Mouse (Mus musculus) forebrain, embryonic 16.5 days (tissue): ENCODE measurements around the gene Prkacb. TPM values are rescaled to one million over a fixed set of nuclear protein-coding genes. Genes with fewer than 3 reads are reported as not detected.

Source experiments
- ATAC-seq: fragments of 200-750 bp; cut with Nextera tagmentation; 2 replicates; pipeline ENCODE4 v1.8.0; 2017; ENCODE audit warnings: mild to moderate bottlenecking, moderate library complexity
- H3K27ac ChIP-seq: fragments of 300-500 bp; sonication (generic); 2 replicates; pipeline ENCODE4 v1.5.1; 2014; ENCODE audit warnings: low read length, control low read depth
- H3K27me3 ChIP-seq: fragments of 300-500 bp; sonication (generic); replicated peaks from 2 replicates; pipeline ENCODE4 v1.6.1; 2014; ENCODE audit warnings: low read length; ENCODE audit not compliant: control insufficient read depth, insufficient read depth
- H3K36me3 ChIP-seq: fragments of 300-500 bp; sonication (generic); 2 replicates; pipeline ENCODE4 v1.6.1; 2014; ENCODE audit not compliant: control insufficient read depth, insufficient read depth
- H3K4me1 ChIP-seq: fragments of 300-500 bp; sonication (generic); replicated peaks from 2 replicates; pipeline ENCODE4 v1.6.1; 2014; ENCODE audit warnings: low read length; ENCODE audit not compliant: control insufficient read depth, insufficient read depth
- H3K4me2 ChIP-seq: fragments of 300-500 bp; sonication (generic); 2 replicates; pipeline ENCODE4 v1.6.1; 2014; ENCODE audit warnings: mild to moderate bottlenecking, low read length, control low read depth
- H3K4me3 ChIP-seq: fragments of 300-500 bp; sonication (generic); replicated peaks from 2 replicates; pipeline ENCODE4 v1.5.1; 2014; ENCODE audit warnings: mild to moderate bottlenecking, low read length, control low read depth
- H3K9ac ChIP-seq: fragments of 300-500 bp; sonication (generic); replicated peaks from 2 replicates; pipeline ENCODE4 v1.6.1; 2014; ENCODE audit warnings: low read depth, low read length, control low read depth
- H3K9me3 ChIP-seq: fragments of 300-500 bp; sonication (generic); 2 replicates; pipeline ENCODE4 v1.6.1; 2016; ENCODE audit warnings: low read length; ENCODE audit not compliant: control insufficient read depth
- WGBS: fragments of 180-500 bp; shearing (Covaris S2); extraction: QIAGEN DNeasy Blood & Tissue Kit; methylation state at CpG from one replicate; pipeline ENCODE4 v1.1.7; 2014; 5-methylcytosine and 5-hydroxymethylcytosine counted together
- polyA plus RNA-seq: library from polyadenylated mRNA; unstranded; fragments of >200 nt; fragmentation: Nextera tagmentation; extraction: Ambion mirVana; gene quantifications from 2 replicates; pipeline ENCODE4 v1.2.1, GENCODE M21; 2015

Prkacb gene
- polyA plus RNA-seq, 1 experiment from 2014 or later, result 195 TPM

DNA sequence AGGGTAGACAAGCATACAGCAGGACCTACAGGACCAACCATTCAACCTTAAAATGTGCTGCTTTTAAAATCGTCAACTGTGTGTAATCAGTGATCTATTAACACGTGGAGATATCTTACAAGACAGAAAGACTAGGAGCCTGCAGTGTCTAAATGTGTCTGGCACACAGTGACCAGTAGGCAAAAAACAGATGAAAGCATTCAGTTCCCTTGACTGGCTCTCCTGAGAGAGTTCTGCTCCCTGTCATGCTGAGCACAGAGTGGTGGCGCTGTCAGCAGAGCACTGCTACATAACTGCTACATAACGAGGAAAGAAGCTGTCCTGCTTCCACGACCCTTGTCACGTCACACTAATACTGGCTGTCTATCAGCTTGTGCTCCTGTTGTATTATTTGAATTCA, 30.2 kb downstream of the Prkacb start:
- H3K36me3 ChIP-seq, result no peaks in the 10 kb centered on the region
- 24% methylated on average over 6 of the region's 6 CpGs for WGBS
- no peak overlapping the region for H3K4me2 ChIP-seq
- no peak overlapping the region for H3K27ac ChIP-seq
- H3K9me3 ChIP-seq, result no peaks in the 10 kb centered on the region
- no peaks in the 10 kb centered on the region for H3K27me3 ChIP-seq
- ATAC-seq, result peak; percentile 32; the same call in 1 of the 2 replicates
- peaks cover 13% of the 10 kb centered on the region for H3K4me1 ChIP-seq
- no peak overlapping the region for H3K9ac ChIP-seq
- no peak overlapping the region for H3K4me3 ChIP-seq

GRCm38 (mm10) chr3:146781131-146781530, 31.7 kb downstream of the Prkacb start:
- H3K27ac ChIP-seq, result no peak overlapping the region
- H3K4me2 ChIP-seq, result peak overlapping the region; percentile 19; the same call in 1 of the 2 replicates
- H3K36me3 ChIP-seq, result no peaks in the 10 kb centered on the region
- H3K27me3 ChIP-seq, result no peaks in the 10 kb centered on the region
- peaks cover 13% of the 10 kb centered on the region for H3K4me1 ChIP-seq
- H3K9ac ChIP-seq, result 0 out of 2 replicates have a peak overlapping the region, but pooled peaks have one; percentile 13
- no peaks in the 10 kb centered on the region for H3K9me3 ChIP-seq
- no peak overlapping the region for H3K4me3 ChIP-seq
- ATAC-seq, result peak; percentile 51; the same call in 1 of the 2 replicates
- 17% methylated on average over 11 of the region's 11 CpGs for WGBS

DNA sequence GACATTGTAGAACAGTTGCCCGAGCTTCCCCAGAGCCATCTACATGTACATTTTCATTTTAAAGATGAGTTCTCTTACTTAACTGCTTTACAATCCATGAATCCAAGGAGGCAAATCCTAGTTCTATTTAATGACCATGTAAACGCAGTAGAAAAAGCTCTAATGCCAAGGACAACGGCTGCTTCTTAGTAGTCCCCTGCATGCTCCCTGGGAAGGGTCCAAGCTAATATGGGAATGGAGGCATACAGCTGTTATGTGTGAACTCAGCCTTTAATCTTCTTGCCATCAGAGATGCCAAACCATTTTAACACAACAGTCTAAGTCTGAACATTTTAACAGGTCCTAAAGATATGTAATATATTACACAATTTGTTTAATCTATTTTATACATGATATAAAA, 32.5 kb downstream of the Prkacb start:
- peaks cover 13% of the 10 kb centered on the region for H3K4me1 ChIP-seq
- ATAC-seq, result no peak
- WGBS, result 53% methylated on average over 3 of the region's 3 CpGs
- H3K27ac ChIP-seq, result no peak overlapping the region
- H3K4me2 ChIP-seq, result no peak overlapping the region
- no peaks in the 10 kb centered on the region for H3K27me3 ChIP-seq
- no peak overlapping the region for H3K4me3 ChIP-seq
- no peaks in the 10 kb centered on the region for H3K36me3 ChIP-seq
- H3K9ac ChIP-seq, result no peak overlapping the region
- no peaks in the 10 kb centered on the region for H3K9me3 ChIP-seq

DNA sequence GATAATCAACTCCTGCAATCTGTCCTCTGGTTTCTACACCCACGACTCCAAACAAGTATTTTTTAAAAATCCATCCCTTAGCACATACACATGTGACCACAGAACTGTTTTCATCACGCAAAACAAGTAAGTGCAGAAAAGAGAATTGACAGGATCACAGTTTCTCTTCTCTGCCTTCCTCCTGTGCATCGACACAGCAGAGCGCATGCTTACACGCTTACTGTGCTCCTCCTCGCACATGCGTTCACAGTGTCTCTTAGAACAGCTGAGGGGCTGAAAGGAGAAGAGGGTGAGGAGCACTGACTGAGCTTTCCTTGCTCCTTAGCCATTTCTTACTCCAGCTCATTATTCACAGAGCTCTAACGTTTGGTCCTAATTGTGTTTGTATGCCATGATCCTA, 33.9 kb downstream of the Prkacb start:
- Histone ChIP-seq H3K9ac (no peak overlapping the region), H3K27me3 (no peaks in the 10 kb centered on the region), H3K9me3 (no peaks in the 10 kb centered on the region), H3K27ac (no peak overlapping the region), H3K4me1 (peaks cover 9% of the 10 kb centered on the region), H3K4me2 (no peak overlapping the region), H3K4me3 (no peak overlapping the region), H3K36me3 (no peaks in the 10 kb centered on the region)
- no peak for ATAC-seq
- WGBS, result 69% methylated on average over 8 of the region's 8 CpGs

- ATAC-seq, result no peak
- peaks cover 7% of the 10 kb centered on the region for H3K4me1 ChIP-seq
- WGBS, result 79% methylated on average over 2 of the region's 2 CpGs
- no peak overlapping the region for H3K4me2 ChIP-seq
- H3K27ac ChIP-seq, result no peak overlapping the region
- no peaks in the 10 kb centered on the region for H3K9me3 ChIP-seq
- no peak overlapping the region for H3K9ac ChIP-seq
- H3K4me3 ChIP-seq, result no peak overlapping the region
- H3K27me3 ChIP-seq, result no peaks in the 10 kb centered on the region
- no peaks in the 10 kb centered on the region for H3K36me3 ChIP-seq
These were observed 34.3 kb downstream of the Prkacb start for GRCm38 (mm10) chr3:146778451-146778850.

DNA sequence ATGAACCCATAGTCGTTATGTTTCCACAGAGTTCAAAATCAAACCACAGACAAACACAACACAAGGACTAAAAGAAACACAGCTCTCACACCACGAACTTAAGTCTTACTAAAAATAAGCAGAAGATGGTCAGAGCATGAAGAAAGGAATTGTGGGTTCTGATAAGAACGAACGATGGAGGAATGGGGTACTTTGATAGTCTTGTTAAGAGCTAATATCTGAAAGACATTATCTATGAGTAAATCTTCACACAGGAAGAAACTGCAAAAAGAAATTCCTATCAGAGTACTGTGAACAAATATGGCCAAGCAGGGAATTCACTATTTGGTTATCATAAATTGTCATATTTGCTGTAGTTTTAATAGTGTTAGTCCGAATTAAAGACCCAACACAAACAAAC, 36.1 kb downstream of the Prkacb start:
- 77% methylated on average over 5 of the region's 5 CpGs for WGBS
- H3K4me3 ChIP-seq, result no peak overlapping the region
- no peak overlapping the region for H3K9ac ChIP-seq
- H3K9me3 ChIP-seq, result no peaks in the 10 kb centered on the region
- H3K4me1 ChIP-seq, result peaks cover 7% of the 10 kb centered on the region
- H3K27ac ChIP-seq, result no peak overlapping the region
- no peaks in the 10 kb centered on the region for H3K27me3 ChIP-seq
- H3K4me2 ChIP-seq, result no peak overlapping the region
- H3K36me3 ChIP-seq, result no peaks in the 10 kb centered on the region
- ATAC-seq, result no peak

GRCm38 (mm10) chr3:146770853-146771252, 41.9 kb downstream of the Prkacb start:
- H3K9ac ChIP-seq, result no peak overlapping the region; the same call in 1 of the 2 replicates
- H3K36me3 ChIP-seq, result no peaks in the 10 kb centered on the region
- peak overlapping the region; percentile 97 for H3K27ac ChIP-seq
- peak overlapping the region; percentile 72 for H3K4me2 ChIP-seq
- H3K9me3 ChIP-seq, result no peaks in the 10 kb centered on the region
- peaks cover 34% of the 10 kb centered on the region for H3K4me1 ChIP-seq
- ATAC-seq, result no peak
- no peaks in the 10 kb centered on the region for H3K27me3 ChIP-seq
- H3K4me3 ChIP-seq, result peak overlapping the region; percentile 51
- WGBS, result 38% methylated on average over 2 of the region's 2 CpGs

DNA sequence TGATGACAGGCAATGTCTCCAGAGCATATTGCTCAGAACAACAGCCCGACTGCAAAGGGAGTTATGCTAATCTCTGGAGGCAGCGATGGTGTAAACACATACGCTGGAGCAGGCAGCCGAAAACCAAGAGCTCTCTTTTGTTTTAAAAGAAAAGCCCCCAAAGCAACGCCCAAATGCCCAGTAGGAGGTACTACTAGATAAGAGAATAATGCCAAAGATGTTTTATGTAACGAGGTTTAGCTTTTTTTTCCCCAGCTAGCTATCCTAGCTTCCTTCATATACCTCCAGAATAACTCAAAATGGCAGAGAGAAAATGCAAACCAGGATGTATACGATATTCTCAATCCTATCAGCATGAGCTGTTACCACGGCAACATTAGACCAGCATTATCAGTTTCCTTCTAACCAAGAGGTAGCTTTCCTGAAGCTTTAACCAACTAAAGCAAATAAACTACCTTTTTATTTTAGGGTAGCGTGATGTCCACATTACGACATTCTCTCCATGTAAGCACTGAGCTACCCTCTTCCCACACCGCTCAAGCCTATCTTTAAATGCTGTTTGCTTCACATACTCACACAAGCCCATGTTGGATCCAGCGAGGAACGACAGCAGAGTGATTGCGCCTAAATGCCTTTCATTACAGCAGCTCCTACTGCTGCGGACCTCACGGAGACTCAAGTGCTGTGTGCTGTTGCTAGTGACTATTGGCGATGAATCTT, 42.7 kb downstream of the Prkacb start:
- Histone ChIP-seq H3K9me3 (no peaks in the 10 kb centered on the region), H3K4me2 (peak overlapping the region; percentile 72), H3K36me3 (no peaks in the 10 kb centered on the region), H3K27me3 (no peaks in the 10 kb centered on the region), H3K9ac (peak overlapping the region; percentile 64), H3K4me3 (peak overlapping the region; percentile 51), H3K27ac (peak overlapping the region; percentile 97), H3K4me1 (peaks cover 34% of the 10 kb centered on the region)
- 7% methylated on average over 17 of the region's 17 CpGs for WGBS
- peak; percentile 85 for ATAC-seq

DNA sequence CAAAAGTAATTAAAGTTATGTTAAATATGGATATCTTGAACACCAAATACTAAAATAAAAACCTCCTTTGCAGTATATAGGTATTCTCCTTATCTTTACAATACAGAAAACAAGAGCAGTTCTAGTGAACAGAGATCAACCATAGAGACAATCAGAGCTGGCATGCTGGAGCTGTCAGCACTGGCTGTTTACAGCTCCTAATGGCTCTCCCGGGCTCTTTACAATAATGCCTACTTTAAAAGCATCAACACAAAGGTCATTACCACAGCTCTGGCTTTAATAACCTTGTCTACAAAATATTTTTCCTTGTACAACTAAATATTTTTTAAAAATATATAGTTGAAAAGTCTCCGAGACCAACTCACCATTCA, 43.2 kb downstream of the Prkacb start:
- Histone ChIP-seq H3K4me1 (peaks cover 34% of the 10 kb centered on the region), H3K4me2 (peak overlapping the region; percentile 72), H3K4me3 (peak overlapping the region; percentile 51), H3K27ac (peak overlapping the region; percentile 97), H3K9ac (peak overlapping the region; percentile 64), H3K36me3 (no peaks in the 10 kb centered on the region), H3K9me3 (no peaks in the 10 kb centered on the region), H3K27me3 (no peaks in the 10 kb centered on the region)
- ATAC-seq, result peak; percentile 63
- 0% methylated on average over 2 of the region's 2 CpGs for WGBS
